Mouse (Mus musculus) lung, adult 2 months (tissue): ENCODE results near the gene Pla2g4b.

ENCODE experiments used
- CTCF ChIP-seq: fragments of 200-500 bp; IDR thresholded peaks from 2 replicates; pipeline ENCODE4 v1.5.1; 2011; ENCODE audit warnings: mild to moderate bottlenecking, low read length, control low read depth; ENCODE audit not compliant: insufficient read depth
- POLR2A ChIP-seq: fragments of 200-500 bp; IDR thresholded peaks from 2 replicates; pipeline ENCODE4 v1.6.1; 2011; ENCODE audit warnings: low read depth, mild to moderate bottlenecking, control low read depth, low read length, borderline replicate concordance; ENCODE audit errors: extremely low read depth

DNA sequence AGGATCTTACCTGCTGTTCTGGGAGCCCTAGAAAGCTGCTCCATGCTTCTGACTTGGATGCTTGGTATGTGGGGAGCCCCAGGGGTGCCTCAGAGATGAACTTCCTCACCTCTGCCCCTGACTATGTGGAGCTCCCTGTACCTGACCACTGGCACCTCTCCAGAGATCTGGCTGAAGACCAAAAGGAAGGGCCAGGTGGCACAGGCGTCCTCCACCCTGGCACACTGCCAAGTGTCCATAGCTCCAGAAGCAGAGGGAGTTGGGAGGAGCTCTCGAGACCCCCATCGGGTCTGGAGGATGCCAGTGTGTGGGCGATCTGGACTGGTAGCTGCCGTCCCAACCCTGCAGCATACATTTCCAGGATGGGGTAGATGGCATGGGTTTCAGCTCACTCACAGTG lies 509 bp downstream of the Pla2g4b start:
- TF ChIP-seq POLR2A (no peak), CTCF (no peak)
